Mouse (Mus musculus): ENCODE measurements around the gene Sergef. TPM values are rescaled to one million over a fixed set of nuclear protein-coding genes. Genes with fewer than 3 reads are reported as not detected.

Gene Sergef
- polyA plus RNA-seq, 1 experiment, result not detected

GRCm38 (mm10) chr7:46492134-46492678 is 147.4 kb downstream of the Sergef start:
- 61% methylated on average over 14 of the region's 14 CpGs for WGBS

GRCm38 (mm10) chr7:46487354-46487753 is 152.3 kb downstream of the Sergef start:
- no peak overlapping the region for H3K4me3 ChIP-seq (ENCODE audit: insufficient read depth, low read depth, low read length)
- H3K4me1 ChIP-seq (ENCODE audit: control insufficient read depth, insufficient read depth, low read length), result peaks cover 6% of the 10 kb centered on the region
- no peak for TF ChIP-seq POLR2A (IDR thresholded peaks at IDR 0.05; ENCODE audit: insufficient read depth, low read depth, low read length)
- no peak for TF ChIP-seq CTCF (IDR thresholded peaks at IDR 0.05; ENCODE audit: insufficient read depth, low read depth, low read length)
- 59% methylated on average over 4 of the region's 4 CpGs for WGBS
- H3K27ac ChIP-seq (ENCODE audit: insufficient read depth, low read depth, low read length), result no peak overlapping the region

More at GRCm38 (mm10) chr7:46492134-46492678, 147.4 kb downstream of the Sergef start:
- no peak overlapping the region for H3K27ac ChIP-seq (ENCODE audit: insufficient read depth, low read depth, low read length)
- H3K4me3 ChIP-seq (ENCODE audit: insufficient read depth, low read depth, low read length), result no peak overlapping the region
- TF ChIP-seq POLR2A (IDR thresholded peaks at IDR 0.05; ENCODE audit: insufficient read depth, low read depth, low read length) (no peak), CTCF (IDR thresholded peaks at IDR 0.05; ENCODE audit: insufficient read depth, low read depth, low read length) (no peak)
- H3K4me1 ChIP-seq (ENCODE audit: control insufficient read depth, insufficient read depth, low read length), result peaks cover 12% of the 10 kb centered on the region

GRCm38 (mm10) chr7:46486761-46487160 is 152.8 kb downstream of the Sergef start:
- H3K4me1 ChIP-seq (ENCODE audit: control insufficient read depth, insufficient read depth, low read length), result peaks cover under 1% of the 10 kb centered on the region
- TF ChIP-seq CTCF (IDR thresholded peaks at IDR 0.05; ENCODE audit: insufficient read depth, low read depth, low read length) (no peak), POLR2A (IDR thresholded peaks at IDR 0.05; ENCODE audit: insufficient read depth, low read depth, low read length) (no peak)
- H3K4me3 ChIP-seq (ENCODE audit: insufficient read depth, low read depth, low read length), result no peak overlapping the region
- 83% methylated on average over 5 of the region's 5 CpGs for WGBS
- H3K27ac ChIP-seq (ENCODE audit: insufficient read depth, low read depth, low read length), result no peak overlapping the region

GRCm38 (mm10) chr7:46484223-46484622 is 155.4 kb downstream of the Sergef start:
- Histone ChIP-seq H3K4me1 (ENCODE audit: control insufficient read depth, insufficient read depth, low read length) (no peaks in the 10 kb centered on the region), H3K4me3 (ENCODE audit: insufficient read depth, low read depth, low read length) (no peak overlapping the region), H3K27ac (ENCODE audit: insufficient read depth, low read depth, low read length) (no peak overlapping the region)
- TF ChIP-seq CTCF (IDR thresholded peaks at IDR 0.05; ENCODE audit: insufficient read depth, low read depth, low read length) (no peak), POLR2A (IDR thresholded peaks at IDR 0.05; ENCODE audit: insufficient read depth, low read depth, low read length) (no peak)
- 89% methylated on average over 6 of the region's 6 CpGs for WGBS

- Histone ChIP-seq H3K4me1 (ENCODE audit: control insufficient read depth, insufficient read depth, low read length) (no peaks in the 10 kb centered on the region), H3K27ac (ENCODE audit: insufficient read depth, low read depth, low read length) (no peak overlapping the region), H3K4me3 (ENCODE audit: insufficient read depth, low read depth, low read length) (no peak overlapping the region)
- TF ChIP-seq POLR2A (IDR thresholded peaks at IDR 0.05; ENCODE audit: insufficient read depth, low read depth, low read length), result no peak
- TF ChIP-seq CTCF (IDR thresholded peaks at IDR 0.05; ENCODE audit: insufficient read depth, low read depth, low read length), result no peak
- 91% methylated on average over 10 of the region's 10 CpGs for WGBS
These were observed 156.6 kb downstream of the Sergef start for GRCm38 (mm10) chr7:46483050-46483449.

- 86% methylated on average over 2 of the region's 2 CpGs for WGBS
- 0 out of 2 replicates have a peak, but pooled peaks have one; percentile 19 for TF ChIP-seq POLR2A (IDR thresholded peaks at IDR 0.05; ENCODE audit: insufficient read depth, low read depth, low read length)
- no peak for TF ChIP-seq CTCF (IDR thresholded peaks at IDR 0.05; ENCODE audit: insufficient read depth, low read depth, low read length)
- Histone ChIP-seq H3K27ac (ENCODE audit: insufficient read depth, low read depth, low read length) (no peak overlapping the region), H3K4me3 (ENCODE audit: insufficient read depth, low read depth, low read length) (no peak overlapping the region), H3K4me1 (ENCODE audit: control insufficient read depth, insufficient read depth, low read length) (no peaks in the 10 kb centered on the region)
These were observed 157.5 kb downstream of the Sergef start for GRCm38 (mm10) chr7:46482099-46482531.

GRCm38 (mm10) chr7:46479793-46480192 is 159.8 kb downstream of the Sergef start:
- Histone ChIP-seq H3K4me1 (ENCODE audit: control insufficient read depth, insufficient read depth, low read length) (no peaks in the 10 kb centered on the region), H3K4me3 (ENCODE audit: insufficient read depth, low read depth, low read length) (no peak overlapping the region), H3K27ac (ENCODE audit: insufficient read depth, low read depth, low read length) (no peak overlapping the region)
- 58% methylated on average over 6 of the region's 6 CpGs for WGBS
- no peak for TF ChIP-seq CTCF (IDR thresholded peaks at IDR 0.05; ENCODE audit: insufficient read depth, low read depth, low read length)
- no peak for TF ChIP-seq POLR2A (IDR thresholded peaks at IDR 0.05; ENCODE audit: insufficient read depth, low read depth, low read length)

GRCm38 (mm10) chr7:46477456-46477855 is 162.2 kb downstream of the Sergef start:
- H3K4me3 ChIP-seq (ENCODE audit: insufficient read depth, low read depth, low read length), result no peak overlapping the region
- WGBS, result 92% methylated on average over 3 of the region's 3 CpGs
- no peak overlapping the region for H3K27ac ChIP-seq (ENCODE audit: insufficient read depth, low read depth, low read length)
- TF ChIP-seq POLR2A (IDR thresholded peaks at IDR 0.05; ENCODE audit: insufficient read depth, low read depth, low read length), result no peak
- TF ChIP-seq CTCF (IDR thresholded peaks at IDR 0.05; ENCODE audit: insufficient read depth, low read depth, low read length), result no peak
- peaks cover 3% of the 10 kb centered on the region for H3K4me1 ChIP-seq (ENCODE audit: control insufficient read depth, insufficient read depth, low read length)

GRCm38 (mm10) chr7:46475464-46475863 is 164.1 kb downstream of the Sergef start:
- TF ChIP-seq CTCF (IDR thresholded peaks at IDR 0.05; ENCODE audit: insufficient read depth, low read depth, low read length) (no peak), POLR2A (IDR thresholded peaks at IDR 0.05; ENCODE audit: insufficient read depth, low read depth, low read length) (no peak)
- no peak overlapping the region for H3K4me3 ChIP-seq (ENCODE audit: insufficient read depth, low read depth, low read length)
- H3K27ac ChIP-seq (ENCODE audit: insufficient read depth, low read depth, low read length), result no peak overlapping the region
- peaks cover 3% of the 10 kb centered on the region for H3K4me1 ChIP-seq (ENCODE audit: control insufficient read depth, insufficient read depth, low read length)
- 69% methylated on average over 5 of the region's 5 CpGs for WGBS

Measured in olfactory bulb, adult 2 months (tissue).